Mouse (Mus musculus) cerebellum, adult 11 months (tissue): Measurements from ENCODE around the gene 1700015G11Rik.

Experiments
- DNase-seq: peaks from one replicate; pipeline ENCODE4 v3.0.0; 2022

The 1700015G11Rik gene

DNA sequence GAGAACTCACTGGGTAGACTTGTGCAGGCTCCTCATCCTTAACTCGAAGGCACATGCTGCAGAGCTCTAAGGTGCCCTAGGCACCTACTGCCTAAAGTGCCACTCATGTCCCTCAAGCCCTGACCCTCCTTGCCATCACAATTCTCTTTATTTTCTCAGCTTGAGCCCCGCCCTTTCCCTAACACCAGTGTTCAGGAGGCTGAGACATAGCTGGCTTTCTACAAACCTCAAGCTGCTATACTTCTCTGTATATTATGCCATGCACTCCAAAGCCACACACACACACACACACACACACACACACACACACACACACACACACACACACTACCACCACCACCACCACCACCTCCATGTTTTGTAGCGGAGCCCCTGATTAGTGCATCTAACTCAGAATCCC, at the start of gene 1700015G11Rik:
TSS of gene 1700015G11Rik (minus strand) at position 101 of the 400 bp plus-strand sequence.
- no peak for DNase-seq

DNA sequence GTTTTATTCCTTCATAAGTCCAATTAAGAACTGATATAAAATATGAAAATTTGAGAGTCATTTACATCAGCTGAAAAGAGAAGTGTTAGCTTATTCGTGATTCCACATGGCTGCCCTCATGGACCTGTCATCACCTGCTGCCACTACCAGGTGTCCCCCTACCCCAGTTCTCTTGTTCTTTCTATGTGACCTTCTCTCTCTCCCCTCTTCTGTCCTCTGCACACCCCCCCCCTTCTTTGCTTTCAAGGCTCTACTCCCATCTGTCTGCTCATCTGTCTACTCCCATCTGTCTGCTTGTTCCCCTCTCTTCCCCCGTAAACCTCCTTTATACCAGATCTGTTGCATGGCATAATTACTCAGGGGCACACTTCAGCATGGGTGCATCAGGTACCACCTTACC, 41.4 kb upstream of the 1700015G11Rik start:
- DNase-seq: no peak

DNA sequence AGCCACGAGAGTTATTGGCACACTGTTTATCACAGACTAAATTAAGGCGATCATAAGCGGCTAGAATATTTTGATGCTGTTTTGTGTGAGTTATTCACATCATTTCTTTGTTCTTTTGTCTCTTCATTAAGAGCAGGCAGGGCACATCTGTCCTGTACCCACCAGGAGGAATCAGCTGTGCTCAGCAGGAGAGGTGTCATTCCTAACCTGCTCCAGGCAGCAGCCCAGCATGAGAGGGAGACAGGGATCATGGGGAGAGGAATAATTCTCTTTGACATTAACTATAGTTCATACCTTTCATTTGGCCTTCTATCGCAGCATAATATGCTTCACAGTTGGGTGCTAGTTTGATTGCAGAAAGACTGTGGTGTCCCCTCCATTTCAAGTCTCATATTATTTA, 40.7 kb upstream of the 1700015G11Rik start:
- no peak for DNase-seq

DNA sequence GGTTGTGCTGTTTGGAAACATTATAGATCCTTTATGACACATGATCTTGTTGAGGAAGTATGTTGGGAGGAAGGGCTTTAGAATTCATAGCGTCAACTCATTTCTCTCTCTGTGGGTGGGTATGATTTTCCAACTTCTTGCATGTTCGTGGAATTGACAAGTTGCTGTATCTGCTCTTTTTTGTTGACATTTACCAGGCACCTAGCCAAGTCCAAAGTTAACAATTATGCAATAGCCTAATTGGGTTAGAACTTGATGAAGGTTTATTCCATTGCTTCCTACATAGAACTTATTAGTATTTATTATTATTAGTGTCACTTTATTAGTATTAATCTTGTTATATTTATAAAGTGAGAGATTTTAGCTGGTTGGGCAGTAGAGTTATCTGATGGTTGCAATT, 40.3 kb upstream of the 1700015G11Rik start:
- no peak for DNase-seq

DNA sequence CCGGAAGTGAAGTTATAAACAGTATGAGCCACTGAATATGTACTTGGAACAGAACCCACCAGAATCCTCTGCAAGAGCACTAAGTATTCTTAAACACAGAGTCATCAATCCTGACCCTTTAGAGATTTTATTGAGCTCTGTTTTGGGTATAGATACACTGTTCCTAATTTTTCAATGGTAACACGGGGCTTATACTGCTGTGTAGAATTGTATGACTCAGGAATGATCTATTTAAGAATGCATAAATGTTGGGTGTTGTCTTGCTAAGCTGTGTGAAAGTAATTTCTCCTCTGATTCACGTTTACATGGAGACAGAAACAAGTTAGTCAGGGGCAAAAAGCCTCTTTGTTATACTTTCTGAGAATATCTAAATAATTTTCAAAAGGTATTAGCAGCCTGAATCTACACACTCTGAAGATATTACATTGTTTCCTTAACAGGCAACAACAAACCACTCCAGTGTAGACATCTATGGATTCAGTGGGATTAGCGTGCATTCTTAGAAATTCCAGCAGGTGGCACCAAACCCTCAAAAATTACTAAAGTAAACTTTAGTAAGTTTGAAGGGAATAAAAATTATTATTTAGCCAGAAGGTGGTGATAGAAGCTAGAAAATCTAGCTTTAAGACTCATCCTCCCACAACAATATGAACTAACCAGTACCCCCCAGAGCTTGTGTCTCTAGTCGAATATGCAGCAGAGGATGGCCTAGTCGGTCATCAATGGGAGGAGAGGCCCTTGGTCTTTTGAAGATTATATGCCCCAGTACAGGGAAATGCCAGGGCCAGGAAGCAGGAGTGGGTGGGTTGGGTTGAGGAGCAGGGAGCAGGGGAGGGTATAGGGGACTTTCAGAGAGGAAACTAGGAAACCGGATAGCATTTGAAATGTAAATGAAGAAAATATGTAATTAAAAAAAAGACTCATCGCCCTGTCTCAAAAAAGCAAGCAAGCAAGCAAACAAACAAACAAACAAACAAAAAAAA, 22.4 kb upstream of the 1700015G11Rik start:
- no peak for DNase-seq

DNA sequence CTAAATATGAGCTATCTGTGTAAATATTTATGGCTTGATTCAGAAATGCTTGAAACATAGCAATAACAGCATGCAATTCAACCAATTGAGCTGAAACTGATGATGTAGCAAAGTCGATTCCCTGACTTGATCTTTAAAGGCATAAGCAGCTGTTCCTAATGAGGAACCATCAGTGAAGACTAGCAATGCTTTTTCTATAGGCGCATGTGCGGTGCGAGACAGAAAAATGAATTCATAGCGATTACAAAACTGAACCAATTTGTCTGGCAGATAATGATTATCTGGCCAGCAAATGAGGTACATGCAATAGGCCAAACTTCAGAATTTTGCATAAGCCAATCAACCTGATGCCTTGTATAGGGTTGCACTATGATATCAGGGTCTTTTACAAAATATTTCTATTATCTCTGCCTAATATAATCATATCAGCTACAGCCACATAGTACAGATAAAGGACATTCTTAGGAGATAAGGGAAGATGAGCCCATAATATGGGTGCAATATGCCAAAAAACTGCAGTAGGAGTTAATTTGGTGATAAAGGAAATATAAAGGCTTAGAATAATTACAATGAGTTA, 8.6 kb upstream of the 1700015G11Rik start:
- no peak for DNase-seq

DNA sequence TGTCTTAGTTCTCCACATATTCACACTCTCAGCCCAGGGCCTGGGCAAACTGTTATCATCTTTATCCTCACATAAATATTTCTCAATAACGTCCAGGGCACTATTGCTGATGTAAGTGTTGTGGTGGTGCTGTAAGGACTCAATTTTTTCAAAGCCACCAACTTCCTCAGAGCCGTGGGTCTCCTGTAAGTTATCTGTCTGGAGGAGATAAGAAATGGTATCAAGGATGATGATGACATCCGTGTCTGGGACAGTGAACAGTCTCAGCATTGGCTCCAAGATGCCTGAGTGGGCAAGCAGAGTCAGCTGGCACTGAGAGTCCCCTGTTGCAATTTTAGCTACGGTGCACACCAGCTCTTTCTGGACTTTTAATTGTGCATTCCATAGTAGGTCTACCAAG, 6.5 kb upstream of the 1700015G11Rik start:
- DNase-seq: no peak

DNA sequence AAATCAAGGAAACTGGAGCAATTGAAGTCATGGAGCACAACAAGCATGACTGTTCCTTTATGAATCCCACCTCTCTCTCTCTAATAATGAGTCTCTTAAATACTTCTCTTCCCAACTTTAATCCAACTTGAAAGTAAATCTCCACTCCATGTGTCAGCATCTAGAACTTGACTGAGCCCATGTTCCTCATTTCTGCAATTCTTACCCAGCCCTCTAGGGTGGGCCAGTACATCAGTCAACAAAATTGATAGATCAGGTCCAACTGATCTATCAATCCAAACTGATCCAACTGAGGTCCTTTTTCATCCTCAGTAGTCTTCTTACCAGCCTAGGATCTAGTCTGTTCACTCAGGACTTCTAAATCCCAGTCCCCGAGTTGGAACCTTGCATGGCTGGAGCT, 348 bp downstream of the 1700015G11Rik start:
- no peak for DNase-seq

DNA sequence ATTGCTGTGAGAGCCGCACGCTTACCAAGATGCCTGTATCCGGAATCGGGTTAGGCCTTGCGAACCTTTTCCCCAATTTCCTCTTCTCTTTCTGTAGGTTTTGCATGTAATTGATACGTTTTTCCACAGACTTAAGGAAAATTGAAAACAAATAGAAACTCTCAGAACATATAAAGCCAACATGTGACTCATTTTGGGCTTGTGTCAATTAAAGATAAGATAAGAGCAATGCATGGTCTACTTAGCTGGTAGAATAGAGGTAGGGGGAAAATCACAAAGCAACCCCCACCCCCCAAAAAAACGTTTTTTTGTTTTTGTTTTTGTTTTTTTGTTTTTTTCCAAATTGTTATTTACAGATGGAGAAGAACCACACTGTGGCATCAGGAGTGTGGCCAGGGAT, 2.1 kb downstream of the 1700015G11Rik start:
- no peak for DNase-seq

DNA sequence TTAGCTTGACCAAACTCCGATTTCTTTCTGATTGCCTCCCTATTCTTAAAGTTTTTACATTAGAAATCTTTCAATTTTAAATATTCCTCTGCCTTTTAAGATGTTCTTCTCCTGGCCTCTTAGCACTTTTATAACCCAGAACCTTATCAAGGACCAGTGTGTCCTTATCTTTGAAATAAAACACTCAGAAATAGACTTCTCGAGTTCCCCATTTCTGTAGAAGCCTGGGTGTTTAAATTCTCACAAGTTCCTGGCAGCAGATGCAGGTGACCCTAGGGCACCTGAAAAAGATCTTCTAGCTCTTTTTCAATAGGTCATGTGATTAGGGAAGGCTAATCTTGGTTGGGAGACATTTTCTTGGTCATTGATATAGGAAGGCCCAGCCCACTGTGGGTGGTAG, 8.4 kb downstream of the 1700015G11Rik start:
- no peak for DNase-seq

DNA sequence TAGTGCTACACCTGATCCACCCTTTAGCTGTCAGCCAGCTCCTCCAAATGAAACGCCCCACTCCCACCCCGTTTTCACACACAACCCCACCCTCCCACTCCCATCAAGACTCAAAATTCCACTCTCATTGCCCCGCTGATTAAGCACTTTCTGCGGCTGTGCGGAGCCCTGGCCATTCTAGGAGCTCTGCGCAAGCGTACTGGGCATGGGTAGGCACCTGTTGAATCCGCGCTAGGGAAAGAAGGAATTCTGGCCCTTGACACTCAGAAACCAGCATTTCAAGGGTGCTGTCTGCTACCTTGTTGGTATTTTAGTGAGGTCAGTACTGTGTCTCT, 9.3 kb downstream of the 1700015G11Rik start:
- DNase-seq: no peak

DNA sequence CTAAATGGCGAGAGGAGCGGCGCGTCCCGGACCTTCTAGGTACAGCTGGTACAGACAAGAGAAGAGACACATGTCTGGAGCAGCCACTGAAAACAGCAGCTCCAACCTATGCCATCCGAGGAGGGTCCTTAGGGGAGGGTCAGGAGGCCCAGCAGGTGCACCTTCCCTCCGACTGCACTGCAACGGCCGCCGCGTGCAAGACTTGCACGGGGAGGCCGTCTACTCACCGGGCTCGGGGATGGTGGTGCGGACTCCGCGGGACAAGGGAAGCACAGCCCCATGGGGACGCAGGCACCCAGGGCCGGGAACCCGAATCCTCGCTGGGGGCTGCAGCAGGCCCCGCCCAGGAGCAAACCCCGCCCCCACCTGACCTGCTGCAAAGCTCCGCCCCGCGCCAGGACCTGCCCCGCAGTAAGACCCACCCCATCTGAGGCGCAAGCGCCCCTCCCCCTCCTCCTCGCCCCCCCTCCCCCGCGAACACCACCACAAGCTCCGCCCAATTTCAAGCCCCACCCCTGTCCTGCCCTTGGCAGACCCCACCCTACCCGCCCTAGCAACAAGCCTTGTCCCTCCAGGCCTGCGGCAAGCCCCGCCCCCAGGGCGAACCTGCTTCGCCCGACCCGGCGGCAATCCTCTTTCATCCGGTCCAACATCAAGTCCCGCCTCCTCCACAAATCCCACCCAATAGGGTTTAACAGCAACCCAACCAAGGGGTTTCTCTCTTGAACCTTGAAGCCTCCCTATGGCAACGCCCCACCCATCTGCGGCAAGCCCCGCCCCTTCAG, 9.8 kb downstream of the 1700015G11Rik start, which contains the start of gene Svip:
TSS of gene Svip (minus strand) at position 508 of the 785 bp plus-strand sequence.
- DNase-seq: peak; percentile 96

DNA sequence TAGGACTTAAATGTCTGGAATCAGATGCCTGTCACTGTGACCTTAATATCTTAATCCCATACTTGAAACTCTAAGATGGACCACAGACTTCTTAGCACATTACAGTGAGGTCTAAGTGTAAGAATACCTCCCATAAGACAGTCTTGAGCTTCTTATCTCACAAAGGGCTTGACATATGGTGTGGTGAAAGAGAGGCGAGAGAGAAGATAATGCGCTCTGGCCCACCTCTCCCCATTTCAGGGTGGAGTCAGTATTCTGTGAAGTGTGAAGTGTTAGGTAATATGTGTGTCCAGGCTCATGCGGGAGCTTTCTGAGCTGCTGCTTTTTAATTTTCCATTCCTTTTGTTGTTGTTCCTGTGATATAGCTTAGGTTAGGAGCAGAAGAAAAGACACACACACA, 24.5 kb downstream of the 1700015G11Rik start:
- no peak for DNase-seq

DNA sequence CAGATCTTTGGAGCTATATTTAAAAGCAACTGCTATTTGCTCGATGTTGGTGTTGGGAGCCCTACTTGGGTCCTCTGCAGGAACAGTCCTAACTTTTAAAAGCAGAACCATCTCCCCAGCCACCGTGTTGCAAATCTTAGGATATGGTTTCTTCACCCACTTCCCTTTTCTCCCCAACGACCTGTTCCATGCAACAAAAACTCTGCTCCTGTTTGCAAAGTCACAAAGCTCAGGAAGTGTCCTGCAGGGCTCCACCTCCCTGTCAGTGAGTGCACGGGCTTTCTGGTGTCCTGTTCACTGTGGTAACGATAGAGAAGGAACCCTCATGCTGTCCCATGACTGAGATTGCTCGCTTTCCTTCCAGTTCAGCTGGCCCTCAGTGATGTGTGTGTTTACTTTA, 28.6 kb downstream of the 1700015G11Rik start:
- no peak for DNase-seq

DNA sequence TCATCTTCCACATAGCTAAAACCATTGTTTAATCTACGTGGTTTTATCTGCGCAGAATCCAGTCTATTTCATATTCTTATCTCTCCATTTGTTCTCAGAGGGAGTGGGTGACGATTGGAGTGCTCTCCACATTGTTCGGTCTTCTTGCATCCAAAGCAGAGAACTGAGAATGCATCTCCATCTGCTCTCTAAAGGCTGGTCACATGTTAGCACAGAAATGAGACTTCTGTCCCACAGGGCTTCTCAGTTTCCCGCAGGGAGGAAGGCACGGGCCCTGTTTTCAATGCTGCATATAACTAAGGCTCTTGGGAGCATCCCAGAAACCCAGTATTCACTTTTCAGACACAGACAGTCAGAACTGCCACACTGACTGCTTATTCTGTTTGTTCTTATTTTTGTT, 29.8 kb downstream of the 1700015G11Rik start:
- DNase-seq: no peak

DNA sequence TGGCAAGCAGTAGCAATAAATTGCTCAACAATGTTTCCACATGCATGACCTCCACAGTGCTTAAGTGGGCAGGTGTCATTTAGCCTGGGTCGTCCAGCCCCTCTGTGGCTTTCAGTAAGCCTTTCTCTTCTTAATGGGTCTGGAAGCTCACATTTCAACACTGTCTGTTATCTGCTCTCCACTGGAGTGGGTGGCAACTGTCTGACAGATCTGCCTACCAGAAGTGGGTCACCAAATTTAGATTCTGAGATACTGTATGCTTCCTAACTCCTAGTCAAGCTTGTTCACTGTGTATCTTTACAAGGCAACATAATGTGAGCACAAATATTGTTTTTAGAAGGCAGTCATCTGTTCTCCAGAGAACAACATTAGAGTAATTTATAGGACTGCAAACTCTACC, 33.2 kb downstream of the 1700015G11Rik start:
- DNase-seq: no peak

DNA sequence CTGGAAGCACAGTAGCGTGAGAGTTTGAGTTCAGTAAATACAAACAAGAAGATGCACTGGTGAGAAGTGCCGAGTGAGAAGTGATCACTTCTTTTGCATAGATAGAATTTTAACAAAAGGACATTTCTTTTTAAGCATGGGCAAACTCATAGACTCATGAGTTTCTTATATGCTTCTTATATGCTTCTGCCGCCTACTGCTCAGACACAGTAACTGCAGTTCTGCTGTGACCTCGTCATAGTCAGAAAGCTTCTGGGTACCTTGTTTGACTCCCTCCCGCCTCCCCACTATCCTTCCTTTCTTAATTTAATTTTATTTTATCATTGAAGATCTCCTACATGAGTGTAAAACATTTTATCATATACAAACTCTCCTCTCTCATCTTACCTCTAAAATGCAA, 36.3 kb downstream of the 1700015G11Rik start:
- DNase-seq: no peak

DNA sequence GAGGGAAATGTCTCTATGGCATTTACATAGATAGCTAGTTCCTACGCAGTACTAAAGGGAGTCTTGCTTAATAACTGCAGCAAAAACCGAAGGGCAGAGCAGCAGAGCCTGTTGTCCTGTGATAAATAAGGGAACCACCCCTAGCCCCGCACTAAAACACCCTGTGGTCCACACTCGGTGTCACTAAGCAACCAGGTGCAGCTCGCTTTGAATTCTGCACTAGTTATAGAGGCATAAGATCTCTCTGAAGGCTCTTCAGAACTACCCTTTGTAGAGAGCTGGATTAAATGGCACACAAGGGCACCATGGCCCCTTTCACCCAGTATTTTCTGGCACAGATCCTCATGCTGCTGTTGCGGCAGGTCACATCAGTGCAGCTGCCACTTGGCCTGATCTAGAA, 40.3 kb downstream of the 1700015G11Rik start:
- DNase-seq: no peak

DNA sequence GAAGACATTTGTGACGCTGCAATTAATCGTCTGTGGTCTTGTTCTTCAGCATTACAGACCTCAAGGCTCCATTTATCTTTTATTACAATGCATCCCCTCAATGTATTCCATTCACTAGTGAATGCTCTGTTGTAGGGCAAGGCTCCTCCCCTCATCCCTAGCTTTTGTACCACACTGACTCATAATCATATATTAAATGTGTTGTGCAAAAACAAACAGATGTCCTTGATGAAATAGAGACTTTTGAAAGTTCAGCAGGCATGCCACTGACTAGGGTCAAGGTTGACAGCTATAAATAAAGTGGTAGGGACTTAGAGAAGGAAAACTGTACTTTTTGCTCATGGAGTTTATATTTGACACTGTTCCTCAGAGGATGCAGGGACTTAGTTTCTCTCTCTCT, 42.0 kb downstream of the 1700015G11Rik start:
- DNase-seq: no peak

DNA sequence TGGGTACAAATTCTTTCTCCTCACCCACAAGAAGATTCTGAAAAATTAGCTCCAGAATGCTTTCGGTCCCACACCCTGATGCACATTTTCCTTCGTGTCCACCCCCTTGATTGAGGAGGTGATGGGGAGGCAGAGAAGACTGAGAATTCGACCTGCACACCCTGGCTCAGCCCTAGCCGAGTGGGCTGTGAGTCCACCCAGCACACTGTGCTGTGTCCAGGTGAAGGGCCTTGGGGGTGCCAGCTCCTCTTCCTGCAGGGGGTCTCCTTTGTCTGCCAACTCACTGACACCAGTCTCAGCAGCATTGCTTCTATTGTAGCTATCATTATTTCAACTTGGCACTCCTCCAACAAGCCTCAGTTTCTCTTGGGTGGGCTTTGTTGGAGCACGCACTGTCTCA, 42.4 kb downstream of the 1700015G11Rik start:
- no peak for DNase-seq

DNA sequence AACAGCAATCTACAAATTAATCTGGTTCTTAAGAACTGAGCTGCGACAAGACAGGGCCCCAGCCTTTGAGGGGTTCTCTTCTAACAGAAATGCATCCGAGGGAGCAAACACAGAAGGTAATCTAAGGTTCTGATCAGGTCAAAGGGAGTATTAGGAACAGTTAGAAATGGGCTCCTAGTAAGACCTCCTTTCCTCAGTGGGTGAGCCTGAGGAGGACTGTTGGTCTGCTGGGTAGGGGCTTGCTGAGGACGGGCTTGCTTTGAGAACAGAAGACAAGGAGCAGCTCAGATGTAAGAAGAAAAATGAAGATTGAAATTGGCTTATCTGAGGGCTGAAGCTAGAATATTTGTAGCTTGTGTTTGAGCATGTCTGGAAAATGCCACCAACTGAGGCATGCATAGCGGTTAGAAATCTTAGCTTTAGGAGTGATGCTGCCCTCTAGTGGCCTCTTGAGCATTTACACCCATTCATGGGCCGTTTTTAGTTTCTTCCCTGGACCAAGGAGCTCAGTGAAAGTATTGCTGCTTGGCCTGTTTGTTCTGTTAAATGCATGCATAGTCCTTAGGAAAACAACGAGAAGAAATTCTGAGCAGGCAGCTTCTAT, 43.2 kb downstream of the 1700015G11Rik start:
- DNase-seq: peak; percentile 33

DNA sequence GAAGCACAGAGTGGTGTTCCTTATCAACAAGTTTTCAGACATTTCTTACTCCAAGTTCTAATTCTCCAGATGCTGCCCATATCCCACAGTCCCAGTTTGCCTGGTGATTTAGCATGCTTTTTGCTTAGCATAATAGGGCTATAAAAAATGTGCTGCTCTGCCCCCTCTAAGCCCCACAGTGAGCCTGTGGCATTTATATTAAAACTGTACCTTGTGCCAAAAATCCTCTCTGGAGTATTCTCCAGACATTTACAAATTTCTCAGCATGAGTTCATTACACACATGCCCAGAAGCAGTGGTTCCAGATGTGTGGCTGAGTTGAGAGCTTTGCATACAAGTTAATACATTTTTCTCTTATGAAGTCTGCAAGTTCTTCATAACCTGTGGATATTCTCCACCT, 46.1 kb downstream of the 1700015G11Rik start:
- no peak for DNase-seq

DNA sequence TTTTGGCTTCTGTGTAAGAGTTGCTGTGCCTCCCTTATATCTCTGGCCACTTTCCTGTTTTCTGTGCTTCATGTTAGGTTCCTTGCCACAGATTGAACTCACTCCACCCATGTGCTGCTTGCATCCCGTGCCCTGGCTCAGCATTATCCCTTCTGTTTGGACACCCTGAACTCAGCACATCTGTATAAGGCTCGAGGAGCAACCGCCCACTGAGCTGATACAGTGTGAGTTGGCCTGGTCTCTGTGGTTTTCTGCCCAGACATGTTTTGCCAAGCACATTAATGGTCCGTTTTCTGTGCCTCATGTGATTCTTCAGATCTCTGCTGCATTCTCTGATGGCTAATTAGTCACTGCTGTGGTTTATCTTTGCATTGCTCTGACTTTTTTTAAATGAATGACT, 47.9 kb downstream of the 1700015G11Rik start:
- DNase-seq: no peak
